Mouse (Mus musculus) thymus, adult 2 months (tissue): ENCODE results near the gene Vmn1r78.
"Not testable (repeated sequence)": the region's sequence is repeated elsewhere in the genome, so short reads cannot be mapped to it uniquely, and the experiment has no call there.

ENCODE experiments used
- CTCF ChIP-seq: fragments of 200-500 bp; IDR thresholded peaks from 2 replicates; pipeline ENCODE4 v1.5.1; 2012; ENCODE audit warnings: mild to moderate bottlenecking, control low read depth, low read length, moderate library complexity, borderline replicate concordance; ENCODE audit not compliant: control insufficient read depth, poor library complexity, insufficient read depth; ENCODE audit errors: extremely low read depth
- POLR2A ChIP-seq: fragments of 200-500 bp; IDR thresholded peaks from 2 replicates; pipeline ENCODE4 v1.6.1; 2012; ENCODE audit warnings: mild to moderate bottlenecking, low read length, control low read depth, moderate library complexity; ENCODE audit not compliant: control insufficient read depth, poor library complexity, insufficient read depth; ENCODE audit errors: extremely low read depth

- TF ChIP-seq POLR2A, CTCF: not testable (repeated sequence)
Measured at GRCm38 (mm10) chr7:12172926-12173325, 22.9 kb downstream of the Vmn1r78 start.
